Mouse (Mus musculus) A20 (cell line): ENCODE measurements at regions not wholly inside any gene's neighbourhood (a gene's known extent, or its start where the extent isn't known, plus 50 kb on each side); places are given as distances from the start of the nearest gene placed in this dataset.
A peak's percentile ranks its signal among the peaks of the same experiment; 100 is the strongest.

Experiments used
- DNase-seq: peaks from one replicate; pipeline ENCODE4 v3.0.0-alpha.2; 2011; ENCODE audit warnings: low read depth, low spot score

- DNase-seq = no peak
Measured at GRCm38 (mm10) chr15:61599734-61600133, 676.9 kb upstream of the A1bg start.

GRCm38 (mm10) chr15:61596318-61596717 is 673.5 kb upstream of the A1bg start:
- no peak for DNase-seq

GRCm38 (mm10) chr15:61588956-61589355 is 666.1 kb upstream of the A1bg start:
- no peak for DNase-seq

- no peak for DNase-seq
Measured at GRCm38 (mm10) chr15:61582335-61582734, 659.5 kb upstream of the A1bg start.

- DNase-seq = no peak
Measured at GRCm38 (mm10) chr15:61563347-61563746, 640.5 kb upstream of the A1bg start.

- DNase-seq = no peak
Measured at GRCm38 (mm10) chr15:61562252-61562651, 639.4 kb upstream of the A1bg start.

GRCm38 (mm10) chr15:61553908-61554307 is 631.1 kb upstream of the A1bg start:
- no peak for DNase-seq

- no peak for DNase-seq
Measured at GRCm38 (mm10) chr15:61553081-61553680, 630.4 kb upstream of the A1bg start.

- DNase-seq = no peak
Measured at GRCm38 (mm10) chr15:61551206-61551605, 628.4 kb upstream of the A1bg start.

GRCm38 (mm10) chr15:61548400-61548799 is 625.6 kb upstream of the A1bg start:
- DNase-seq = no peak

GRCm38 (mm10) chr15:61546608-61547007 is 623.8 kb upstream of the A1bg start:
- no peak for DNase-seq

GRCm38 (mm10) chr15:61544074-61544473 is 621.3 kb upstream of the A1bg start:
- DNase-seq = no peak

- DNase-seq = no peak
Measured at GRCm38 (mm10) chr15:61541643-61542042, 618.8 kb upstream of the A1bg start.

- peak; percentile 60 for DNase-seq
Measured at GRCm38 (mm10) chr15:61540753-61541421, 618.1 kb upstream of the A1bg start.

- no peak for DNase-seq
Measured at GRCm38 (mm10) chr15:61538930-61539329, 616.1 kb upstream of the A1bg start.

GRCm38 (mm10) chr15:61538169-61538755 is 615.5 kb upstream of the A1bg start:
- DNase-seq = no peak

- DNase-seq = no peak
Measured at GRCm38 (mm10) chr15:61536332-61536716, 613.5 kb upstream of the A1bg start.

- no peak for DNase-seq
Measured at GRCm38 (mm10) chr15:61535644-61536331, 613.0 kb upstream of the A1bg start.

GRCm38 (mm10) chr15:61535180-61535579 is 612.4 kb upstream of the A1bg start:
- no peak for DNase-seq

- DNase-seq = no peak
Measured at GRCm38 (mm10) chr15:61532808-61533207, 610.0 kb upstream of the A1bg start.

GRCm38 (mm10) chr15:61532040-61532439 is 609.2 kb upstream of the A1bg start:
- no peak for DNase-seq

- no peak for DNase-seq
Measured at GRCm38 (mm10) chr15:61523036-61523435, 600.2 kb upstream of the A1bg start.

- DNase-seq = no peak
Measured at GRCm38 (mm10) chr15:61517265-61517664, 594.5 kb upstream of the A1bg start.
